Mouse (Mus musculus) kidney, embryonic 14.5 days (tissue): ENCODE results near the gene Tbl2. TPM values are rescaled to one million over a fixed set of nuclear protein-coding genes. Genes with fewer than 3 reads are reported as not detected.
A peak's percentile ranks its signal among the peaks of the same experiment; 100 is the strongest.

Experiments
- ATAC-seq: fragments of 200-750 bp; cut with Nextera tagmentation; 2 replicates; pipeline ENCODE4 v1.8.0; 2017; ENCODE audit warnings: moderate number of reproducible peaks, mild to moderate bottlenecking, moderate TSS enrichment, moderate library complexity; ENCODE audit not compliant: low FRiP score, low TSS enrichment
- H3K27ac ChIP-seq: fragments of 300-500 bp; sonication (generic); 2 replicates; pipeline ENCODE4 v1.5.1; 2014; ENCODE audit warnings: low read depth, mild to moderate bottlenecking, low read length, moderate library complexity, mixed read lengths
- H3K27me3 ChIP-seq: fragments of 300-500 bp; sonication (generic); 2 replicates; pipeline ENCODE4 v1.6.1; 2014; ENCODE audit warnings: mild to moderate bottlenecking, low read length; ENCODE audit not compliant: control insufficient read depth, insufficient read depth
- H3K36me3 ChIP-seq: fragments of 300-500 bp; sonication (generic); 2 replicates; pipeline ENCODE4 v1.6.1; 2014; ENCODE audit warnings: low read length, mixed read lengths; ENCODE audit not compliant: control insufficient read depth, insufficient read depth
- H3K4me1 ChIP-seq: fragments of 300-500 bp; sonication (generic); 2 replicates; pipeline ENCODE4 v1.6.1; 2014; ENCODE audit warnings: low read length, mixed read lengths; ENCODE audit not compliant: control insufficient read depth, insufficient read depth
- H3K4me2 ChIP-seq: fragments of 300-500 bp; sonication (generic); replicated peaks from 2 replicates; pipeline ENCODE4 v1.6.1; 2014; ENCODE audit warnings: low read depth, mild to moderate bottlenecking, low read length
- H3K4me3 ChIP-seq: fragments of 300-500 bp; sonication (generic); 2 replicates; pipeline ENCODE4 v1.5.1; 2014; ENCODE audit warnings: mild to moderate bottlenecking, low read length
- H3K9ac ChIP-seq: fragments of 300-500 bp; sonication (generic); 2 replicates; pipeline ENCODE4 v1.6.1; 2014; ENCODE audit warnings: low read depth, mild to moderate bottlenecking, low read length, moderate library complexity
- H3K9me3 ChIP-seq: fragments of 300-500 bp; sonication (generic); 2 replicates; pipeline ENCODE4 v1.6.1; 2016; ENCODE audit warnings: low read length; ENCODE audit not compliant: control insufficient read depth
- WGBS: fragments of 180-500 bp; shearing (Covaris S2); extraction: QIAGEN DNeasy Blood & Tissue Kit; methylation state at CpG from one replicate; pipeline ENCODE4 v1.1.7; 2014; 5-methylcytosine and 5-hydroxymethylcytosine counted together
- polyA plus RNA-seq: library from polyadenylated mRNA; unstranded; fragments of >200 nt; fragmentation: Nextera tagmentation; extraction: Ambion mirVana; gene quantifications from 2 replicates; pipeline ENCODE4 v1.2.1, GENCODE M21; 2014

Tbl2 gene
- polyA plus RNA-seq, 1 experiment from 2014 or later: 24.5 TPM

DNA sequence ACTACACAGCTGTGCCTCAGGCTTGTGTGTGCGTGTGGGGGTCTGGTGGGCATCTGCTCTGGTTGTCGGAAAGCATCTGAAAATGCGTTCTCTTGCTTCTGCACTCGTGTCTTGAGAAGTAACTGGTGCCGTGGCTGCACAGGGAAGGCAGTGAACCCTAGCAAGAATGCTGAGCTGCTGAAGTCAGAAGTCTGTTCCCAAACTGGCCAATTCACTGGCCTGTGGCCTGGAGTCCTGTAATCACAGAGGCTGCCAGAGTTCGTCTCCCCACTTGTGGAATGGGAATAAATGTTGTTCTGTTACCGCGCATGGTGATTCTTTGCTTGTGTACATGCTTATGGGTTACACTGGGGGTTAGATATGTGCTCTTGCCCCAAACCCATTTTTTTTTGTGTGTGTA lies 12.9 kb downstream of the Tbl2 start:
- Histone ChIP-seq H3K4me3 (no peak overlapping the region), H3K9me3 (no peaks in the 10 kb centered on the region), H3K27me3 (no peaks in the 10 kb centered on the region), H3K36me3 (peaks cover 44% of the 10 kb centered on the region), H3K27ac (peak overlapping the region; percentile 74), H3K4me2 (no peak overlapping the region), H3K9ac (no peak overlapping the region), H3K4me1 (no peaks in the 10 kb centered on the region)
- 71% methylated on average over 8 of the region's 8 CpGs for WGBS
- no peak for ATAC-seq

DNA sequence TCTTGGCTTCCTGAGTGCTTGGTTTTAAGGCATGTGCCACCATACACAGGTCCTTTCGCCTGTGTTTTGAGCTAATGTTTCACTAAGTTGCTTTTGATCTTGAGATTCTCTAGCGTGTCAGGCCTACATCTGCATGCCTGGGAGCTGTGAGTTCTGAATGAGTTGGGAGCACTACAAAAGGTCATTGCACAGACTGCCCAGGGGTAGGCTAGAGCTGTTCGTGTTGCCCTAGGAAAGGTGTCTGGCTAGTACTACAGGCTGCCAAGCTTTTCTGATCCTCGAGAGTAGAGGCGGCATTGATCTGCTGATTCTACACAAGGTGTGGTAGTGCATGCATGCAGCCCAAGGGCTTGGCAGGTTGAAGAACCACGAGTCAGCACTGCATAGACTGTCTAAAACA lies 13.4 kb downstream of the Tbl2 start:
- peaks cover 42% of the 10 kb centered on the region for H3K36me3 ChIP-seq
- no peak overlapping the region for H3K4me3 ChIP-seq
- ATAC-seq: peak; percentile 49; the same call in 1 of the 2 replicates
- 67% methylated on average over 6 of the region's 6 CpGs for WGBS
- no peak overlapping the region for H3K9ac ChIP-seq
- H3K9me3 ChIP-seq: no peaks in the 10 kb centered on the region
- peak overlapping the region; percentile 74 for H3K27ac ChIP-seq
- H3K4me2 ChIP-seq: no peak overlapping the region
- no peaks in the 10 kb centered on the region for H3K27me3 ChIP-seq
- H3K4me1 ChIP-seq: no peaks in the 10 kb centered on the region

- Histone ChIP-seq H3K9me3 (no peaks in the 10 kb centered on the region), H3K4me3 (no peak overlapping the region), H3K9ac (no peak overlapping the region), H3K4me1 (peaks cover 5% of the 10 kb centered on the region; the same call in 1 of the 2 replicates), H3K27me3 (no peaks in the 10 kb centered on the region), H3K4me2 (no peak overlapping the region), H3K36me3 (peaks cover 13% of the 10 kb centered on the region), H3K27ac (no peak overlapping the region)
- no peak for ATAC-seq
- 77% methylated on average over 4 of the region's 4 CpGs for WGBS
Observed at GRCm38 (mm10) chr5:135166909-135167308, 17.5 kb downstream of the Tbl2 start.

DNA sequence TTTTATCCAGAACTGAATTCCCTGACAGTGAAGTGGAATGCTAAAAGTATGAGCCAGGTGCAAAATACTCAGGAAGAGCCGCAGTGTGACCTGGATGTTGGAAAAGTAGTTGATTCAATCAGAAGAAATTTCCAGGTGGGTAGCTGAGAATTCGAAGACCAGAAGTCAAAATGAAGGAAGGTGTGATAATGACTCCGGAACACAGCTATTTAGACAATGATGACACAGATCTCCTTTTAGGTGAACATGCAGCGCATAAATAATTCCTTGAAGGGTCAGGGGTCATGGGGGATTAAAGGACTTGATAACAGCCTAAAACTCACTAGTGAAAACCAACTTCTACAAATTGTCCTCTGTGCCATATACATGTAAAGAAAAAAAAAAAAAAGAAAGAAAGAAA lies 18.0 kb downstream of the Tbl2 start:
- Histone ChIP-seq H3K4me1 (peaks cover 5% of the 10 kb centered on the region; the same call in 1 of the 2 replicates), H3K4me3 (no peak overlapping the region), H3K9ac (no peak overlapping the region), H3K27ac (no peak overlapping the region), H3K27me3 (no peaks in the 10 kb centered on the region), H3K4me2 (no peak overlapping the region), H3K9me3 (no peaks in the 10 kb centered on the region), H3K36me3 (peaks cover 18% of the 10 kb centered on the region)
- 96% methylated on average over 4 of the region's 4 CpGs for WGBS
- no peak for ATAC-seq

GRCm38 (mm10) chr5:135168063-135169062 lies 18.9 kb downstream of the Tbl2 start, which contains the start of gene Bcl7b:
Bcl7b (plus strand) TSS chr5:135168283.
- 3% methylated on average over 81 of the region's 95 CpGs for WGBS
- H3K9ac ChIP-seq: peak within 1 kb of the TSS; percentile 91
- H3K9me3 ChIP-seq: no peaks in the 10 kb centered on the region
- peak within 1 kb of the TSS; percentile 84 for H3K4me2 ChIP-seq
- ATAC-seq: peak; percentile 98
- H3K4me1 ChIP-seq: peaks cover 5% of the 10 kb centered on the region; the same call in 1 of the 2 replicates
- peaks cover 27% of the 10 kb centered on the region for H3K36me3 ChIP-seq
- peak within 1 kb of the TSS; percentile 73 for H3K4me3 ChIP-seq
- peak within 1 kb of the TSS; percentile 97 for H3K27ac ChIP-seq
- no peaks in the 10 kb centered on the region for H3K27me3 ChIP-seq

DNA sequence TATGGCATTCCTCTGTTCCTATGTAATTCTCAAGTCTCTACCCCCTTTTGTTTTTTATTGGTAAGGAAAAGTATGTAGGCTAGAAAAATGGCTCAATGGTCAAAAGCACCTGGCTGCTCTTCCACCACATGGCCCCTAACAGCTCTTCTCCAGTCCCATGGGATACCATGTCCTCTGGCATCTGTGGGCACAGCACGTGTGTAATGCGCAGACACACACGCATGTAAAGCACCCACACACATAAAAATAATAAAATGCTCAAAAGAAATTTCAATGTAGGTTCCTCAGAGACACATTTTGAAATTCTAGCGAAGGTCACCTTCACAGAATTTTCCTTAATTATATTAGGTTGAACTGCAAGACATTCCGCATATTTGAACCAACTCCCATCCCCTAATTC lies 20.0 kb downstream of the Tbl2 start:
- no peak for ATAC-seq
- 93% methylated on average over 5 of the region's 5 CpGs for WGBS
- H3K9me3 ChIP-seq: no peaks in the 10 kb centered on the region
- H3K27me3 ChIP-seq: no peaks in the 10 kb centered on the region
- H3K4me2 ChIP-seq: peak overlapping the region; percentile 84
- H3K27ac ChIP-seq: peak overlapping the region; percentile 80; the same call in 1 of the 2 replicates
- peak overlapping the region; percentile 91 for H3K9ac ChIP-seq
- peaks cover 5% of the 10 kb centered on the region; the same call in 1 of the 2 replicates for H3K4me1 ChIP-seq
- peaks cover 33% of the 10 kb centered on the region for H3K36me3 ChIP-seq
- peak overlapping the region; percentile 73 for H3K4me3 ChIP-seq

- H3K36me3 ChIP-seq: peaks cover 45% of the 10 kb centered on the region
Observed at GRCm38 (mm10) chr5:135171688-135172220, 22.3 kb downstream of the Tbl2 start.

DNA sequence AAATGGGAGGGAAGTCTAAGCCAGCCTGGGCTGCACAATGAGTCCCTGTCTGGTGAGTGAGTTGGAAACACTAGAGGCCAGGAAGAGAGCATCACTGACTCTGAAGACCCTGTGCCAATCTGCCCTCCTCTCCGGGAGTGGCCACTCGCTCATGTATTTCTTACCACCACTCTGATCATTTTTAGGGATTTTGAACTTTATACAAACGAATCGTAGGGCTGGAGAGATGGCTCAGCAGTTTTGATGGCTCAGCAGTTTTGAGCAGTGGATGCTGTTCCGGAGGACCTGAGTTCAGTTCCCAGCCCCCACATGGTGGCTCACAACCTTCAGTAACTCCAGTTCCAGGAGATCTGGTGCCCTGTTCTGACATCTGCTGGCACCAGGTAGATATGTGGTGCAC lies 23.5 kb downstream of the Tbl2 start:
- Histone ChIP-seq H3K4me1 (peaks cover 5% of the 10 kb centered on the region; the same call in 1 of the 2 replicates), H3K9ac (no peak overlapping the region), H3K9me3 (no peaks in the 10 kb centered on the region), H3K27me3 (no peaks in the 10 kb centered on the region), H3K4me2 (no peak overlapping the region), H3K27ac (no peak overlapping the region), H3K4me3 (no peak overlapping the region), H3K36me3 (peaks cover 56% of the 10 kb centered on the region)
- 96% methylated on average over 5 of the region's 5 CpGs for WGBS
- ATAC-seq: no peak

More at GRCm38 (mm10) chr5:135171688-135172220, 22.3 kb downstream of the Tbl2 start:
- no peak for ATAC-seq
- no peak overlapping the region for H3K4me2 ChIP-seq
- no peak overlapping the region for H3K4me3 ChIP-seq
- no peaks in the 10 kb centered on the region for H3K9me3 ChIP-seq
- H3K27ac ChIP-seq: no peak overlapping the region
- no peaks in the 10 kb centered on the region for H3K27me3 ChIP-seq
- no peak overlapping the region for H3K9ac ChIP-seq
- 92% methylated on average over 6 of the region's 6 CpGs for WGBS
- H3K4me1 ChIP-seq: peaks cover 5% of the 10 kb centered on the region; the same call in 1 of the 2 replicates

DNA sequence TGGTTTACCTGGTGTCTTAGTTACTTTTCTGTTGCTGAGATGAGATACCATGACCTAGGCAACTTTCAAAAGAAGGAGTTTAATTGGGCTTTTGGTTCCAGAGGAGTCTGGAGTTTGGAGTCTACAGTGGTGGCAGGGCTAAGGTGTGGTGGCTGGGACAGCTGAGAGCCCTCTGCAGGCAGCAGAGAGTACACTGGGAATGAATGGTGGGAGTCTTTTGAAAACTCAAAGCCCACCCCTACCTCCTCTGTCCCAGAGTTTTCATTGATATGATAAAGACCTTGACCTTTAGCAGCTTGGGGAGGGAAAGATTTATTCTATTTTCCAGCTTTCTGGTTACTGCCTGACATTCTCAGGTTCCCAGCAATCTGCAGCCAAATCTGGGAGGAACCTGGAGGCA lies 25.6 kb downstream of the Tbl2 start:
- peaks cover 75% of the 10 kb centered on the region for H3K36me3 ChIP-seq

More for the DNA sequence above, 25.6 kb downstream of the Tbl2 start:
- no peaks in the 10 kb centered on the region for H3K9me3 ChIP-seq
- H3K4me1 ChIP-seq: no peaks in the 10 kb centered on the region
- H3K27ac ChIP-seq: no peak overlapping the region
- ATAC-seq: no peak
- H3K4me2 ChIP-seq: no peak overlapping the region
- no peak overlapping the region for H3K4me3 ChIP-seq
- no peak overlapping the region for H3K9ac ChIP-seq
- H3K27me3 ChIP-seq: no peaks in the 10 kb centered on the region
